Mouse (Mus musculus): ENCODE measurements around the gene Ulk3. TPM values are rescaled to one million over a fixed set of nuclear protein-coding genes. Genes with fewer than 3 reads are reported as not detected.
A peak's percentile ranks its signal among the peaks of the same experiment; 100 is the strongest.

The Ulk3 gene
- polyA plus RNA-seq, 1 experiment: 35.6 TPM

- whole genome bisulfite sequencing: under 1% methylated on average over 28 of the region's 28 CpGs
- TF ChIP-seq CTCF (IDR thresholded peaks at IDR 0.05; ENCODE audit: control insufficient read depth, insufficient read depth, low read length) (no peak), POLR2A (IDR thresholded peaks at IDR 0.05; ENCODE audit: borderline replicate concordance, control insufficient read depth, low read depth, low read length) (no peak)
- H3K4me3 ChIP-seq (replicated peaks; ENCODE audit: control insufficient read depth, low read depth, low read length): peak within 1 kb of the TSS; percentile 84
- peaks cover 3% of the 10 kb centered on the region; the same call in 1 of the 2 replicates for H3K4me1 ChIP-seq (ENCODE audit: control insufficient read depth, insufficient read depth, low read length)
- no peak within 1 kb of the TSS for H3K27ac ChIP-seq (ENCODE audit: control insufficient read depth, insufficient read depth, low read depth, low read length, poor library complexity)
Measured at GRCm38 (mm10) chr9:57552139-57552887, 36.9 kb upstream of the Ulk3 start, which contains the start of gene Mpi. Gene Mpi (minus strand): TSS chr9:57552763.

GRCm38 (mm10) chr9:57553119-57553518 lies 36.1 kb upstream of the Ulk3 start:
- Histone ChIP-seq H3K4me3 (replicated peaks; ENCODE audit: control insufficient read depth, low read depth, low read length) (no peak overlapping the region), H3K4me1 (ENCODE audit: control insufficient read depth, insufficient read depth, low read length) (peaks cover 3% of the 10 kb centered on the region; the same call in 1 of the 2 replicates), H3K27ac (ENCODE audit: control insufficient read depth, insufficient read depth, low read depth, low read length, poor library complexity) (no peak overlapping the region)
- WGBS: 77% methylated on average over 11 of the region's 11 CpGs
- TF ChIP-seq POLR2A (IDR thresholded peaks at IDR 0.05; ENCODE audit: borderline replicate concordance, control insufficient read depth, low read depth, low read length): no peak
- TF ChIP-seq CTCF (IDR thresholded peaks at IDR 0.05; ENCODE audit: control insufficient read depth, insufficient read depth, low read length): no peak

GRCm38 (mm10) chr9:57554753-57555152 lies 34.5 kb upstream of the Ulk3 start:
- H3K4me1 ChIP-seq (ENCODE audit: control insufficient read depth, insufficient read depth, low read length): peaks cover 3% of the 10 kb centered on the region; the same call in 1 of the 2 replicates
- TF ChIP-seq CTCF (IDR thresholded peaks at IDR 0.05; ENCODE audit: control insufficient read depth, insufficient read depth, low read length) (no peak), POLR2A (IDR thresholded peaks at IDR 0.05; ENCODE audit: borderline replicate concordance, control insufficient read depth, low read depth, low read length) (no peak)
- no peak overlapping the region for H3K27ac ChIP-seq (ENCODE audit: control insufficient read depth, insufficient read depth, low read depth, low read length, poor library complexity)
- 84% methylated on average over 3 of the region's 3 CpGs for WGBS
- H3K4me3 ChIP-seq (replicated peaks; ENCODE audit: control insufficient read depth, low read depth, low read length): no peak overlapping the region

- Histone ChIP-seq H3K27ac (ENCODE audit: control insufficient read depth, insufficient read depth, low read depth, low read length, poor library complexity) (no peak overlapping the region), H3K4me3 (replicated peaks; ENCODE audit: control insufficient read depth, low read depth, low read length) (no peak overlapping the region), H3K4me1 (ENCODE audit: control insufficient read depth, insufficient read depth, low read length) (no peaks in the 10 kb centered on the region; the same call in 1 of the 2 replicates)
- whole genome bisulfite sequencing: 69% methylated on average over 3 of the region's 3 CpGs
- TF ChIP-seq POLR2A (IDR thresholded peaks at IDR 0.05; ENCODE audit: borderline replicate concordance, control insufficient read depth, low read depth, low read length) (no peak), CTCF (IDR thresholded peaks at IDR 0.05; ENCODE audit: control insufficient read depth, insufficient read depth, low read length) (no peak)
Measured at GRCm38 (mm10) chr9:57557215-57557614, 32.0 kb upstream of the Ulk3 start.

GRCm38 (mm10) chr9:57558625-57559024 lies 30.6 kb upstream of the Ulk3 start:
- 54% methylated on average over 4 of the region's 4 CpGs for WGBS
- no peak overlapping the region for H3K4me3 ChIP-seq (replicated peaks; ENCODE audit: control insufficient read depth, low read depth, low read length)
- no peak for TF ChIP-seq CTCF (IDR thresholded peaks at IDR 0.05; ENCODE audit: control insufficient read depth, insufficient read depth, low read length)
- TF ChIP-seq POLR2A (IDR thresholded peaks at IDR 0.05; ENCODE audit: borderline replicate concordance, control insufficient read depth, low read depth, low read length): no peak
- H3K27ac ChIP-seq (ENCODE audit: control insufficient read depth, insufficient read depth, low read depth, low read length, poor library complexity): no peak overlapping the region
- peaks cover 4% of the 10 kb centered on the region for H3K4me1 ChIP-seq (ENCODE audit: control insufficient read depth, insufficient read depth, low read length)

- peaks cover 4% of the 10 kb centered on the region for H3K4me1 ChIP-seq (ENCODE audit: control insufficient read depth, insufficient read depth, low read length)
- no peak for TF ChIP-seq POLR2A (IDR thresholded peaks at IDR 0.05; ENCODE audit: borderline replicate concordance, control insufficient read depth, low read depth, low read length)
- TF ChIP-seq CTCF (IDR thresholded peaks at IDR 0.05; ENCODE audit: control insufficient read depth, insufficient read depth, low read length): no peak
- WGBS: 68% methylated on average over 2 of the region's 2 CpGs
- H3K27ac ChIP-seq (ENCODE audit: control insufficient read depth, insufficient read depth, low read depth, low read length, poor library complexity): no peak overlapping the region
- no peak overlapping the region for H3K4me3 ChIP-seq (replicated peaks; ENCODE audit: control insufficient read depth, low read depth, low read length)
Measured at GRCm38 (mm10) chr9:57559568-57559967, 29.7 kb upstream of the Ulk3 start.

- TF ChIP-seq CTCF (IDR thresholded peaks at IDR 0.05; ENCODE audit: control insufficient read depth, insufficient read depth, low read length) (no peak), POLR2A (IDR thresholded peaks at IDR 0.05; ENCODE audit: borderline replicate concordance, control insufficient read depth, low read depth, low read length) (no peak)
- Histone ChIP-seq H3K4me3 (replicated peaks; ENCODE audit: control insufficient read depth, low read depth, low read length) (peak overlapping the region; percentile 89), H3K27ac (ENCODE audit: control insufficient read depth, insufficient read depth, low read depth, low read length, poor library complexity) (no peak overlapping the region), H3K4me1 (ENCODE audit: control insufficient read depth, insufficient read depth, low read length) (peaks cover 6% of the 10 kb centered on the region)
- 24% methylated on average over 7 of the region's 7 CpGs for WGBS
Measured at GRCm38 (mm10) chr9:57560263-57560662, 29.0 kb upstream of the Ulk3 start.

- peak within 1 kb of the TSS; percentile 93 for H3K27ac ChIP-seq (ENCODE audit: control insufficient read depth, insufficient read depth, low read depth, low read length, poor library complexity)
- under 1% methylated on average over 37 of the region's 37 CpGs for WGBS
- peaks cover 6% of the 10 kb centered on the region for H3K4me1 ChIP-seq (ENCODE audit: control insufficient read depth, insufficient read depth, low read length)
- peak; percentile 96 for TF ChIP-seq POLR2A (IDR thresholded peaks at IDR 0.05; ENCODE audit: borderline replicate concordance, control insufficient read depth, low read depth, low read length)
- peak; percentile 40; the same call in 1 of the 2 replicates for TF ChIP-seq CTCF (IDR thresholded peaks at IDR 0.05; ENCODE audit: control insufficient read depth, insufficient read depth, low read length)
- peak within 1 kb of the TSS; percentile 89 for H3K4me3 ChIP-seq (replicated peaks; ENCODE audit: control insufficient read depth, low read depth, low read length)
Measured at GRCm38 (mm10) chr9:57560861-57561710, 28.2 kb upstream of the Ulk3 start, which contains the start of gene Scamp2. Gene Scamp2 (plus strand): TSS chr9:57560943.
